In the genomic region with DNA sequence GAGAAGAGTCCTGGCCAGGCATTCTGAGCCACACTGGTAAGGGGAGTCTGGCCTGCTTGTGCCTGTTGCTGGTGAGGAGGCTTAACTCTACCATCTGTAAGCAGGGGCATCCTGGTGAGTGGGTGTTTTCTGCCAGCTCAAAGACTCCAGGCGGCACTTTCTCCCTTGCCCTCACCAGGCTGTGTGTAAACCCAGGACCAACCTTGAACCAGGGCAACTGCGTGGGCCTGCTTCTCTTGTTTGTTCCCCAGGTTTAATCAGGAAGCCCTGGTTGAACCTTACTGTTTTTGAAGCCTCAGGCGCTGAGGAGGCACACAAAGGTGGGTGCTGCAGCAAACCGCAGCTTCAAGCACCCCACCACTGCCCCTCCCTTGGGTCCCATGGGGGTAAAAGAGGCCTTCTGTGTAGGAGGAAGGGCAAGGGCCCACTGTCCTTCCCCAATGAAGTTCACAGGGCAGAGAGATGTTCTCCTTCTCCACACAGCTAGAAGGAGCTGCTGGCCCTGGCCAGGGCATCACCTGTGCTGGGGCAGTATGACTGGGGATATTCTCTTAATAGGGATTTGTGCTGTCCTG, we compare ENCODE assay signal across 22 mouse cellular contexts. TPM values are rescaled to one million over a fixed set of nuclear protein-coding genes. Genes with fewer than 3 reads are reported as not detected.
DNase-seq lines count a peak whose midpoint lies in the region; ATAC-seq and TF ChIP-seq lines count a peak whose summit lies in the region.
"Had no signal": no experiment of that assay in that cellular context is flagged by ENCODE, and none has a peak within 500 bp of the region (broad histone marks: within the 10 kb centered on the region; RNA-seq: fewer than 3 reads in every experiment).

No protein-coding gene starts in this region.

- peak overlapping the region; percentile 77; the same call in 1 of the 2 replicates for H3K27ac ChIP-seq in layer of hippocampus, adult 2 months
- H3K27ac ChIP-seq in bone marrow macrophage, adult 2 months (ENCODE audit: insufficient read depth, low read depth, low read length), result peak overlapping the region; percentile 94
- no peak overlapping the region for H3K27ac ChIP-seq in intestine, embryonic 16.5 days (ENCODE audit: low read length)
- H3K27ac ChIP-seq: forebrain, embryonic 12.5 days; neural tube, embryonic 12.5 days had no signal

- no peaks in the 10 kb centered on the region for H3K36me3 ChIP-seq in intestine, embryonic 16.5 days (ENCODE audit: control insufficient read depth, insufficient read depth, low read length)
- H3K36me3 ChIP-seq: forebrain, embryonic 12.5 days had no signal

- TF ChIP-seq CTCF in layer of hippocampus, adult 2 months (conservative IDR thresholded peaks at IDR 0.05), result no peak
- TF ChIP-seq CTCF in bone marrow macrophage, adult 2 months (IDR thresholded peaks at IDR 0.05; ENCODE audit: low read depth, low read length), result no peak

- no peak overlapping the region for H3K4me2 ChIP-seq in intestine, embryonic 16.5 days (ENCODE audit: low read depth, low read length)
- H3K4me2 ChIP-seq: forebrain, embryonic 12.5 days; neural tube, embryonic 12.5 days had no signal

- TF ChIP-seq POLR2A in bone marrow macrophage, adult 2 months (IDR thresholded peaks at IDR 0.05; ENCODE audit: borderline replicate concordance, low read depth, low read length), result no peak

- no peaks in the 10 kb centered on the region for H3K9me3 ChIP-seq in intestine, embryonic 16.5 days (ENCODE audit: control insufficient read depth, low read length)
- H3K9me3 ChIP-seq: forebrain, embryonic 12.5 days; neural tube, embryonic 12.5 days had no signal

- H3K27me3 ChIP-seq in intestine, embryonic 16.5 days (replicated peaks; ENCODE audit: control insufficient read depth, insufficient read depth, low read length), result no peaks in the 10 kb centered on the region
- H3K27me3 ChIP-seq: neural tube, embryonic 12.5 days; Patski had no signal

- peak; percentile 34 for DNase-seq in CD4-positive, CD25-positive, alpha-beta regulatory T cell, adult 2 months (ENCODE audit: low read depth, low spot score)
- DNase-seq in layer of hippocampus, adult 2 months (ENCODE audit: low spot score in 2 of 2), result no peak
- no peak for DNase-seq in layer of hippocampus, postnatal 14 days (ENCODE audit: low spot score in 2 of 2)
- peak; percentile 53 for DNase-seq in naive thymus-derived CD4-positive, alpha-beta T cell, adult 2 months (ENCODE audit: low read depth)
- no peak for DNase-seq in right cerebral cortex, postnatal 4 days
- DNase-seq: cerebellum, adult 2 months; heart, adult 18-20 months; kidney, postnatal 10 days; lung, adult 2 months had no signal

- 83% methylated on average over 4 of the region's 4 CpGs for WGBS in intestine, embryonic 16.5 days

- H3K9ac ChIP-seq in intestine, embryonic 16.5 days (ENCODE audit: low read depth, low read length), result no peak overlapping the region
- H3K9ac ChIP-seq: forebrain, embryonic 12.5 days; neural tube, embryonic 12.5 days had no signal

- no peak overlapping the region for H3K4me3 ChIP-seq in layer of hippocampus, adult 2 months
- H3K4me3 ChIP-seq in bone marrow macrophage, adult 2 months (ENCODE audit: insufficient read depth, low read length), result no peak overlapping the region
- no peak overlapping the region for H3K4me3 ChIP-seq in intestine, embryonic 16.5 days (ENCODE audit: low read length)
- H3K4me3 ChIP-seq: forebrain, embryonic 12.5 days; neural tube, embryonic 12.5 days had no signal

- no peak for ATAC-seq in CD4-positive, CD25-positive, alpha-beta regulatory T cell, adult 4 months
- no peak for ATAC-seq in intestine, embryonic 16.5 days
- ATAC-seq: Patski had no signal

- peaks cover 69% of the 10 kb centered on the region for H3K4me1 ChIP-seq in bone marrow macrophage, adult 2 months (ENCODE audit: control insufficient read depth, insufficient read depth, low read length)
- peaks cover 20% of the 10 kb centered on the region for H3K4me1 ChIP-seq in intestine, embryonic 16.5 days (ENCODE audit: control insufficient read depth, insufficient read depth, low read length)

RNA-seq across cellular contexts. Expression of a gene that starts 9.5 kb away (rescaled TPM):
- 10 to 100 TPM in 1 of 2 experiments, 1 to 10 TPM in 1; 8.1 to 11.3 TPM for polyA plus RNA-seq in CD4-positive, CD25-positive, alpha-beta regulatory T cell, adult 4 months (2017; shearing (Covaris generic))
- 10 to 100 TPM; 11.5 to 12.8 TPM for total RNA-seq in layer of hippocampus, adult 2 months (2021)
- total RNA-seq in layer of hippocampus, postnatal 14 days (2021), result 10 to 100 TPM; 10.1 to 11.8 TPM
- 34.5 and 34.7 TPM in 2 replicates for polyA plus RNA-seq in bone marrow macrophage, adult 2 months (2012; ENCODE audit: insufficient read depth, insufficient read length, missing spikeins)
- polyA plus RNA-seq in intestine, embryonic 16.5 days (2015; fragmentation: Nextera tagmentation; extraction: Ambion mirVana), result 2.3 and 2.5 TPM in 2 replicates

RNA-seq across cellular contexts. Expression of a gene that starts 15.6 kb away (rescaled TPM):
- not detected for polyA plus RNA-seq in CD4-positive, CD25-positive, alpha-beta regulatory T cell, adult 4 months (2017; shearing (Covaris generic))
- not detected for total RNA-seq in layer of hippocampus, adult 2 months (2021)
- total RNA-seq in layer of hippocampus, postnatal 14 days (2021), result not detected
- polyA plus RNA-seq in bone marrow macrophage, adult 2 months (2012; ENCODE audit: insufficient read depth, insufficient read length, missing spikeins), result not detected in 2 replicates
- 33.9 and 44.0 TPM in 2 replicates for polyA plus RNA-seq in intestine, embryonic 16.5 days (2015; fragmentation: Nextera tagmentation; extraction: Ambion mirVana)
- total RNA-seq: adrenal gland, postnatal 4 days; gastrocnemius, adult 18-20 months; heart, adult 18-20 months; layer of hippocampus, postnatal 10 days; left cerebral cortex, postnatal 36 days; midbrain, postnatal 0 days had no signal
- polyA plus RNA-seq: cerebellum, adult 2 months; heart, postnatal 0 days; midbrain, postnatal 0 days; neural tube, embryonic 12.5 days; Patski; testis, adult 2 months had no signal

RNA-seq across cellular contexts. Expression of a gene that starts 16.8 kb away (rescaled TPM):
- polyA plus RNA-seq in CD4-positive, CD25-positive, alpha-beta regulatory T cell, adult 4 months (2017; shearing (Covaris generic)), result 10 to 100 TPM; 49.9 to 52.2 TPM
- 10 to 100 TPM; 74.3 to 76.8 TPM for total RNA-seq in layer of hippocampus, adult 2 months (2021)
- 10 to 100 TPM; 73.6 to 79.4 TPM for total RNA-seq in layer of hippocampus, postnatal 14 days (2021)
- polyA plus RNA-seq in bone marrow macrophage, adult 2 months (2012; ENCODE audit: insufficient read depth, insufficient read length, missing spikeins), result 31.4 and 36.1 TPM in 2 replicates
- 183 and 195 TPM in 2 replicates for polyA plus RNA-seq in intestine, embryonic 16.5 days (2015; fragmentation: Nextera tagmentation; extraction: Ambion mirVana)

RNA-seq across cellular contexts. Expression of a gene that starts 37.1 kb away (rescaled TPM):
- polyA plus RNA-seq in CD4-positive, CD25-positive, alpha-beta regulatory T cell, adult 4 months (2017; shearing (Covaris generic)), result not detected
- under 1 TPM in 1 of 2 experiments, not detected in 1; 0.18 TPM for total RNA-seq in layer of hippocampus, adult 2 months (2021)
- total RNA-seq in layer of hippocampus, postnatal 14 days (2021), result under 1 TPM; 0.17 to 0.21 TPM
- polyA plus RNA-seq in bone marrow macrophage, adult 2 months (2012; ENCODE audit: insufficient read depth, insufficient read length, missing spikeins), result 13.2 and 14.4 TPM in 2 replicates
- polyA plus RNA-seq in intestine, embryonic 16.5 days (2015; fragmentation: Nextera tagmentation; extraction: Ambion mirVana), result 0.87 and 1.0 TPM in 2 replicates
- total RNA-seq: midbrain, postnatal 0 days had no signal
- polyA plus RNA-seq: midbrain, postnatal 0 days had no signal

RNA-seq across cellular contexts. Expression of a gene that starts 42.5 kb away (rescaled TPM):
- 1 to 10 TPM; 4.8 to 6.0 TPM for polyA plus RNA-seq in CD4-positive, CD25-positive, alpha-beta regulatory T cell, adult 4 months (2017; shearing (Covaris generic))
- total RNA-seq in layer of hippocampus, adult 2 months (2021), result 100 to 1,000 TPM; 162 to 171 TPM
- total RNA-seq in layer of hippocampus, postnatal 14 days (2021), result 100 to 1,000 TPM; 263 to 264 TPM
- 73.2 and 77.1 TPM in 2 replicates for polyA plus RNA-seq in bone marrow macrophage, adult 2 months (2012; ENCODE audit: insufficient read depth, insufficient read length, missing spikeins)
- 5.3 and 6.3 TPM in 2 replicates for polyA plus RNA-seq in intestine, embryonic 16.5 days (2015; fragmentation: Nextera tagmentation; extraction: Ambion mirVana)

Comparison
In these comparisons a context has a peak if more than half of its experiments do, and no peak if none do; other contexts are left out.
1. DNase-seq: peak in CD4-positive, CD25-positive, alpha-beta regulatory T cell, adult 2 months (single experiment) and naive thymus-derived CD4-positive, alpha-beta T cell, adult 2 months (single experiment); none in layer of hippocampus, adult 2 months (0 of 2), layer of hippocampus, postnatal 14 days (0 of 2) and right cerebral cortex, postnatal 4 days (single experiment).
2. RNA of a gene that starts 15.6 kb away (polyA plus RNA-seq): 33.9 to 44.0 TPM in intestine, embryonic 16.5 days; not detected in CD4-positive, CD25-positive, alpha-beta regulatory T cell, adult 4 months and not detected in bone marrow macrophage, adult 2 months; every median in the first group is over 10 times any median in the second.